Mouse (Mus musculus): ENCODE measurements around the gene Tmem233. TPM values are rescaled to one million over a fixed set of nuclear protein-coding genes. Genes with fewer than 3 reads are reported as not detected.

Gene Tmem233
- polyA plus RNA-seq, 1 experiment from 2014 or later = not detected

DNA sequence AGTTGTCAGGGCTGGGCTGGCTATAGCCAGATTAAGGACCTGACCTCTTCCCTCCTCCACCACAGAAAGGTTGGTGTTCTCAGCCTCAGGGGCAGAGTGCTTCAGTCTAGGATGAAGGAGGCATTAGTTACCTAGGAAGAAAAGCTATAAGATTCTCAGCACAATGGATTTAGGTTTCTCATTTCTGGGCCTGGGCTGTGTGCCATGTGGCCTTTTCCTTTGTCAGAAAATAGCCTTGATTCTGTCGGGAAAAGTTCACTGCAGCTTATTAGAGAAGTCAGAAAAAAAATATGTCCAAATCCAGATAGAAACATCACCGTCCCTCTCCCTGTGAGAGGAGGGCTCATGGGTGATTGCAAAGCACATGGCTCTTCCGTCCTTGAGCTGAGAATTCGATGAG is 33.2 kb downstream of the Tmem233 start:
- no peak overlapping the region for H3K4me2 ChIP-seq (ENCODE audit: low read length)
- no peak for TF ChIP-seq CTCF (IDR thresholded peaks at IDR 0.05; ENCODE audit: low read depth)
- no peaks in the 10 kb centered on the region for H3K27me3 ChIP-seq (ENCODE audit: insufficient read depth, low read length)
- no peak overlapping the region for H3K4me3 ChIP-seq (replicated peaks; ENCODE audit: low read depth, low read length)
- WGBS = 74% methylated on average over 4 of the region's 4 CpGs
- H3K4me1 ChIP-seq (replicated peaks; ENCODE audit: insufficient read depth, low read length) = no peaks in the 10 kb centered on the region
- H3K27ac ChIP-seq = no peak overlapping the region
- no peaks in the 10 kb centered on the region for H3K9me3 ChIP-seq (replicated peaks; ENCODE audit: low read length)
- DNase-seq (ENCODE audit: low spot score) (no peak), ATAC-seq (replicated peaks; ENCODE audit: low FRiP score, low read depth) (no peak)
- H3K36me3 ChIP-seq (ENCODE audit: insufficient read depth, low read length) = no peaks in the 10 kb centered on the region
- H3K9ac ChIP-seq (ENCODE audit: low read depth, low read length) = no peak overlapping the region

GRCm38 (mm10) chr5:116048321-116048720 is 34.7 kb downstream of the Tmem233 start:
- Histone ChIP-seq H3K4me1 (replicated peaks; ENCODE audit: insufficient read depth, low read length) (no peaks in the 10 kb centered on the region), H3K9me3 (replicated peaks; ENCODE audit: low read length) (no peaks in the 10 kb centered on the region), H3K27ac (no peak overlapping the region), H3K36me3 (ENCODE audit: insufficient read depth, low read length) (no peaks in the 10 kb centered on the region), H3K27me3 (ENCODE audit: insufficient read depth, low read length) (no peaks in the 10 kb centered on the region), H3K9ac (ENCODE audit: low read depth, low read length) (no peak overlapping the region), H3K4me3 (replicated peaks; ENCODE audit: low read depth, low read length) (no peak overlapping the region), H3K4me2 (ENCODE audit: low read length) (no peak overlapping the region)
- 86% methylated on average over 3 of the region's 3 CpGs for WGBS
- TF ChIP-seq CTCF (IDR thresholded peaks at IDR 0.05; ENCODE audit: low read depth) = no peak
- ATAC-seq (replicated peaks; ENCODE audit: low FRiP score, low read depth) (no peak), DNase-seq (ENCODE audit: low spot score) (no peak)

- ATAC-seq (replicated peaks; ENCODE audit: low FRiP score, low read depth) (no peak), DNase-seq (ENCODE audit: low spot score) (no peak)
- 73% methylated on average over 4 of the region's 4 CpGs for WGBS
- Histone ChIP-seq H3K4me1 (replicated peaks; ENCODE audit: insufficient read depth, low read length) (no peaks in the 10 kb centered on the region), H3K4me3 (replicated peaks; ENCODE audit: low read depth, low read length) (no peak overlapping the region), H3K9me3 (replicated peaks; ENCODE audit: low read length) (no peaks in the 10 kb centered on the region), H3K9ac (ENCODE audit: low read depth, low read length) (no peak overlapping the region), H3K27me3 (ENCODE audit: insufficient read depth, low read length) (no peaks in the 10 kb centered on the region), H3K4me2 (ENCODE audit: low read length) (no peak overlapping the region), H3K36me3 (ENCODE audit: insufficient read depth, low read length) (no peaks in the 10 kb centered on the region), H3K27ac (no peak overlapping the region)
- TF ChIP-seq CTCF (IDR thresholded peaks at IDR 0.05; ENCODE audit: low read depth) = no peak
These were observed 36.8 kb downstream of the Tmem233 start for GRCm38 (mm10) chr5:116046246-116046645.

DNA sequence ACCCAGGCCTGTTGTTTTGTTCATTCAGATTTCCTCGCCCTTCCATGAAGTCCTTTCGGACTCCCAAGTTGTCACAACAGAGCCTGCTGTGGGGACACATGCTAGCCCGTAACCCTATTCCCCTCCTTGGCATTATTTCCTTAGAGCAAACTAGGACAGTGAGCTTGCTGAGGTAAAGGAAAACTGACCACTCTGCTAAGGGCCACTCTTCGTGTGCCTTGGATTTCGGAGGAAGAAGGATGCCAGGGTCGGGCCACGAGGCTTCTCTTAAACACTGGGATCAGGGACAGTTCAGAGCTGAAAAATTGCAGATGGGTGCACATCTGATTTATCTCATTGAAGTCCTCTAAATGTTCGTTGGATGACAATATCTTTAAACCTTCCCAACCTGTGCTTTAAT is 37.5 kb downstream of the Tmem233 start:
- Histone ChIP-seq H3K27ac (no peak overlapping the region), H3K27me3 (ENCODE audit: insufficient read depth, low read length) (no peaks in the 10 kb centered on the region), H3K4me3 (replicated peaks; ENCODE audit: low read depth, low read length) (no peak overlapping the region), H3K4me1 (replicated peaks; ENCODE audit: insufficient read depth, low read length) (no peaks in the 10 kb centered on the region), H3K9me3 (replicated peaks; ENCODE audit: low read length) (no peaks in the 10 kb centered on the region), H3K36me3 (ENCODE audit: insufficient read depth, low read length) (no peaks in the 10 kb centered on the region), H3K4me2 (ENCODE audit: low read length) (no peak overlapping the region), H3K9ac (ENCODE audit: low read depth, low read length) (no peak overlapping the region)
- ATAC-seq (replicated peaks; ENCODE audit: low FRiP score, low read depth) = no peak
- TF ChIP-seq CTCF (IDR thresholded peaks at IDR 0.05; ENCODE audit: low read depth) = no peak
- WGBS = 86% methylated on average over 8 of the region's 8 CpGs
- no peak for DNase-seq (ENCODE audit: low spot score)

GRCm38 (mm10) chr5:116042241-116042640 is 40.8 kb downstream of the Tmem233 start:
- Histone ChIP-seq H3K9ac (ENCODE audit: low read depth, low read length) (no peak overlapping the region), H3K9me3 (replicated peaks; ENCODE audit: low read length) (no peaks in the 10 kb centered on the region), H3K4me3 (replicated peaks; ENCODE audit: low read depth, low read length) (no peak overlapping the region), H3K36me3 (ENCODE audit: insufficient read depth, low read length) (no peaks in the 10 kb centered on the region), H3K27ac (no peak overlapping the region), H3K4me1 (replicated peaks; ENCODE audit: insufficient read depth, low read length) (no peaks in the 10 kb centered on the region), H3K4me2 (ENCODE audit: low read length) (no peak overlapping the region), H3K27me3 (ENCODE audit: insufficient read depth, low read length) (no peaks in the 10 kb centered on the region)
- no peak for DNase-seq (ENCODE audit: low spot score)
- no peak for TF ChIP-seq CTCF (IDR thresholded peaks at IDR 0.05; ENCODE audit: low read depth)
- no peak for ATAC-seq (replicated peaks; ENCODE audit: low FRiP score, low read depth)
- WGBS = 72% methylated on average over 7 of the region's 7 CpGs

GRCm38 (mm10) chr5:116039706-116040105 is 43.3 kb downstream of the Tmem233 start:
- DNase-seq (ENCODE audit: low spot score) = no peak
- Histone ChIP-seq H3K36me3 (ENCODE audit: insufficient read depth, low read length) (no peaks in the 10 kb centered on the region), H3K9ac (ENCODE audit: low read depth, low read length) (no peak overlapping the region), H3K4me3 (replicated peaks; ENCODE audit: low read depth, low read length) (no peak overlapping the region), H3K4me2 (ENCODE audit: low read length) (peak overlapping the region; percentile 32), H3K4me1 (replicated peaks; ENCODE audit: insufficient read depth, low read length) (no peaks in the 10 kb centered on the region), H3K27me3 (ENCODE audit: insufficient read depth, low read length) (no peaks in the 10 kb centered on the region), H3K27ac (no peak overlapping the region), H3K9me3 (replicated peaks; ENCODE audit: low read length) (no peaks in the 10 kb centered on the region)
- no peak for TF ChIP-seq CTCF (IDR thresholded peaks at IDR 0.05; ENCODE audit: low read depth)
- 17% methylated on average over 11 of the region's 11 CpGs for WGBS
- ATAC-seq (replicated peaks; ENCODE audit: low FRiP score, low read depth) = no peak

GRCm38 (mm10) chr5:116037731-116038130 is 45.3 kb downstream of the Tmem233 start:
- DNase-seq (ENCODE audit: low spot score) (no peak), ATAC-seq (replicated peaks; ENCODE audit: low FRiP score, low read depth) (no peak)
- no peaks in the 10 kb centered on the region for H3K9me3 ChIP-seq (replicated peaks; ENCODE audit: low read length)
- 62% methylated on average over 12 of the region's 12 CpGs for WGBS
- no peak for TF ChIP-seq CTCF (IDR thresholded peaks at IDR 0.05; ENCODE audit: low read depth)
- H3K36me3 ChIP-seq (ENCODE audit: insufficient read depth, low read length) = no peaks in the 10 kb centered on the region
- no peak overlapping the region for H3K4me3 ChIP-seq (replicated peaks; ENCODE audit: low read depth, low read length)
- no peaks in the 10 kb centered on the region for H3K27me3 ChIP-seq (ENCODE audit: insufficient read depth, low read length)
- no peak overlapping the region for H3K27ac ChIP-seq
- no peaks in the 10 kb centered on the region for H3K4me1 ChIP-seq (replicated peaks; ENCODE audit: insufficient read depth, low read length)
- H3K9ac ChIP-seq (ENCODE audit: low read depth, low read length) = no peak overlapping the region
- H3K4me2 ChIP-seq (ENCODE audit: low read length) = no peak overlapping the region
